Mouse (Mus musculus): ENCODE results near the gene Gm5861. TPM values are rescaled to one million over a fixed set of nuclear protein-coding genes. Genes with fewer than 3 reads are reported as not detected.
"Not testable (repeated sequence)": the region's sequence is repeated elsewhere in the genome, so short reads cannot be mapped to it uniquely, and the experiment has no call there.

The Gm5861 gene
- polyA plus RNA-seq (2015; fragmentation: Nextera tagmentation; extraction: Ambion mirVana): not detected in 2 replicates

DNA sequence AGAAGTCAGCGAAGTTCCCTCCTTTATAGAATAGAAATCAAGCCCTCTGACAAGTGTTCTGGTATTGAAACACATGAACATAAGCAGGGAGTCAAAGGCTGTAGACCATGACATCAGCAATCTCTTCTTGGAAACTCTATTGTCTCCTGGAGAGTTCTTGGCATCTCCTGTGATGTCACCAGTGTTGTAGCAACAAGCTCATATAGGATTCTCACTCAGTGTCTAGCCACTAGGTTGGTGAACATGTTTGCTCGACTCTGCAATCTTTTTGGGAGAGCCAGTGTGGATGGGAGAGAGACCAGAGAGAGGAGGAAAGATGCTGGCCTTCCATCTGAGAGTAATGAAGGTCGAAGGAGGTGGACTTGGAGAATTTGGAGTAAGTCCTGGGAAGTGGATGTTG, at the start of gene Gm5861:
Gene Gm5861, plus strand, starts transcription at position 301 of the 400 bp plus-strand sequence.
- not testable (repeated sequence) for H3K36me3 ChIP-seq (ENCODE audit: control insufficient read depth, insufficient read depth, low read length); H3K4me2 ChIP-seq (ENCODE audit: low read length); H3K4me1 ChIP-seq (ENCODE audit: control insufficient read depth, insufficient read depth, low read length); H3K27ac ChIP-seq (ENCODE audit: low read length); H3K9ac ChIP-seq (ENCODE audit: low read depth, low read length); H3K9me3 ChIP-seq (replicated peaks; ENCODE audit: control insufficient read depth, low read length, poor library complexity, severe bottlenecking); H3K4me3 ChIP-seq (ENCODE audit: low read depth, low read length); H3K27me3 ChIP-seq (ENCODE audit: control insufficient read depth, insufficient read depth, low read depth, low read length); ATAC-seq
- WGBS: 56% methylated on average over 1 of the region's 3 CpGs

DNA sequence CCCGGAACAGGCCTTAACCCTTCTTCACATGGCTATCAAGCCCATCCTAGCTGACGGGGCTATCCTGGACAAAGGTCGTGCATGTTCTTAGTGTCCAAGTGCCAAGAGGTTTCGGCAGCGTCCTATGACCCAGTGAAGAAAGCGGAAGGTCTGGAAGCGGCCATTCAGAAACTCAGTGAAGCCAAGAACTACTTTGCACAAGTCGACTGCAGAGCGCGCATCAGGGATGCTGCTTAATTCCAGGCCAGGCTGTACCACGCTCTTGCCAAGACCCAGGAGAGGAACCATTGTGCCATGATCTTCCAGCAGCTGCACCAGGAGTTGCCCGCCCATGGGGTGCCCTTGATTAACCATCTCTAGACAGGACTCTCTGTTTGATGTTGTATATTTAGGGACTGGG, 44.8 kb upstream of the Gm5861 start:
- H3K4me2 ChIP-seq (ENCODE audit: low read length); H3K9me3 ChIP-seq (replicated peaks; ENCODE audit: control insufficient read depth, low read length, poor library complexity, severe bottlenecking); ATAC-seq; H3K4me1 ChIP-seq (ENCODE audit: control insufficient read depth, insufficient read depth, low read length); H3K27me3 ChIP-seq (ENCODE audit: control insufficient read depth, insufficient read depth, low read depth, low read length); H3K36me3 ChIP-seq (ENCODE audit: control insufficient read depth, insufficient read depth, low read length); H3K4me3 ChIP-seq (ENCODE audit: low read depth, low read length); H3K27ac ChIP-seq (ENCODE audit: low read length); H3K9ac ChIP-seq (ENCODE audit: low read depth, low read length): not testable (repeated sequence)
- 94% methylated on average over 12 of the region's 12 CpGs for WGBS

Other genes with a start within 250 kb of the Gm5861 start
- not detected in 2 replicates for gene Gm8871, start 235.3 kb upstream of the Gm5861 start, polyA plus RNA-seq (2015; fragmentation: Nextera tagmentation; extraction: Ambion mirVana)
- gene Gm8857, start 235.3 kb upstream of the Gm5861 start, polyA plus RNA-seq (2015; fragmentation: Nextera tagmentation; extraction: Ambion mirVana): not detected in 2 replicates
- not detected in 2 replicates for gene Gm8879, start 55.4 kb upstream of the Gm5861 start, polyA plus RNA-seq (2015; fragmentation: Nextera tagmentation; extraction: Ambion mirVana)
- gene Gm8890, start 73.0 kb downstream of the Gm5861 start, polyA plus RNA-seq (2015; fragmentation: Nextera tagmentation; extraction: Ambion mirVana): not detected in 2 replicates
- not detected in 2 replicates for gene Speer1, start 158.4 kb downstream of the Gm5861 start, polyA plus RNA-seq (2015; fragmentation: Nextera tagmentation; extraction: Ambion mirVana)
- gene Gm8897, start 233.3 kb downstream of the Gm5861 start, polyA plus RNA-seq (2015; fragmentation: Nextera tagmentation; extraction: Ambion mirVana): not detected in 2 replicates

All from midbrain, embryonic 16.5 days (tissue).